ENCODE assay signal across 9 mouse cellular contexts in the genomic region with DNA sequence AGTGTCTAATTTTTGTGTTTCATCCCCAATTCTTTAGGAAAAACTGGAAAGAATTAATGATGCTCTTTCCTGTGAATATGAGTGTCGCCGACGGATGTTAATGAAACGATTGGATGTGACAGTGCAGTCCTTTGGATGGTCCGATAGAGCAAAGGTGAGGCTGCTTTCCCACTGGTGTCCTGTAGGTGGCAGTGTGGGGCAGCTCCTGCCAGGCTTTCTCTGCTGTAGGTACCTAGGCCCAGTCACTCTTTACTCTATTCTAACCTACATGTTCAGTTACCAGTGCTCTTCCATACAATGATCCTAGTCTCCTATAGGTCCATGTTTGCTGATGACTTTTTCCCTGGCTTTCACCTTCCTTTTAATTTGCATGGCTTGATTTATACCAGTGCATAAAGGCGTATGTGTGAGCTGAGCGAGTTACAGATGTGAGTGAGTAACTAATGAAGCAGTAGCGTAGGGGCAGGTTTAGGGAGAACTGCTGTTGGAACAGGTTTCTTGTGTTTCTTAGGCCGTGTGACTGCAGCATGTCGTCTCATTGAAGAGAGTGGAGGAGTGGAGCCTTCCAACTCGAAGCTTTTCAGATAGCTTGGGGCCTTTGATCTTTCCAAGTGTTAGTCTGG. TPM values are rescaled to one million over a fixed set of nuclear protein-coding genes. Genes with fewer than 3 reads are reported as not detected.
DNase-seq lines count a peak whose midpoint lies in the region; ATAC-seq lines count a peak whose summit lies in the region.
"Had no signal": no experiment of that assay in that cellular context is flagged by ENCODE, and none has a peak within 500 bp of the region (broad histone marks: within the 10 kb centered on the region; RNA-seq: fewer than 3 reads in every experiment).

No protein-coding gene starts in this region.

- H3K36me3 ChIP-seq in forebrain, embryonic 16.5 days (ENCODE audit: control insufficient read depth, insufficient read depth) = peaks cover 11% of the 10 kb centered on the region
- H3K36me3 ChIP-seq in hindbrain, embryonic 15.5 days = peaks cover 30% of the 10 kb centered on the region

- peak; percentile 71 for DNase-seq in T-cell, adult 2 months (ENCODE audit: low spot score)
- peak; percentile 67 to 78 for DNase-seq in cerebellum, adult 18-20 months
- DNase-seq in layer of hippocampus, postnatal 36 days = peak; percentile 64 to 72
- DNase-seq in right cerebral cortex, postnatal 25 days = peak; percentile 52
- no peak for DNase-seq in yolk sac, embryonic 10.5 days (ENCODE audit: low spot score)

- no peak overlapping the region for H3K27ac ChIP-seq in forebrain, embryonic 16.5 days (ENCODE audit: low read length)
- H3K27ac ChIP-seq in hindbrain, embryonic 15.5 days (replicated peaks) = no peak overlapping the region

- no peaks in the 10 kb centered on the region for H3K9me3 ChIP-seq in forebrain, embryonic 16.5 days (ENCODE audit: control insufficient read depth, low read length)
- no peaks in the 10 kb centered on the region for H3K9me3 ChIP-seq in hindbrain, embryonic 15.5 days
- H3K9me3 ChIP-seq: megakaryocyte, embryonic 14.5 days had no signal

- H3K9ac ChIP-seq in forebrain, embryonic 16.5 days (replicated peaks; ENCODE audit: low read depth, low read length) = no peak overlapping the region
- H3K9ac ChIP-seq in hindbrain, embryonic 15.5 days = no peak overlapping the region

- H3K4me1 ChIP-seq in forebrain, embryonic 16.5 days (replicated peaks; ENCODE audit: control insufficient read depth, insufficient read depth, low read length) = no peaks in the 10 kb centered on the region
- H3K4me1 ChIP-seq in hindbrain, embryonic 15.5 days (replicated peaks) = no peaks in the 10 kb centered on the region

- ATAC-seq in forebrain, embryonic 16.5 days = peak; percentile 59
- peak; percentile 76 for ATAC-seq in hindbrain, embryonic 15.5 days (ENCODE audit: low FRiP score, low read depth)
- peak; percentile 89 for ATAC-seq in megakaryocyte-erythroid progenitor cell, adult 5-6 weeks (replicated peaks; ENCODE audit: low FRiP score, low TSS enrichment, poor library complexity, severe bottlenecking)

- H3K4me3 ChIP-seq in forebrain, embryonic 16.5 days (replicated peaks; ENCODE audit: low read length) = no peak overlapping the region
- no peak overlapping the region for H3K4me3 ChIP-seq in hindbrain, embryonic 15.5 days
- H3K4me3 ChIP-seq: megakaryocyte, embryonic 14.5 days had no signal

- H3K27me3 ChIP-seq in forebrain, embryonic 16.5 days (replicated peaks; ENCODE audit: control insufficient read depth, insufficient read depth, low read length) = no peaks in the 10 kb centered on the region
- no peaks in the 10 kb centered on the region for H3K27me3 ChIP-seq in hindbrain, embryonic 15.5 days
- H3K27me3 ChIP-seq: megakaryocyte, embryonic 14.5 days had no signal

- WGBS in forebrain, embryonic 16.5 days = 70% methylated on average over 11 of the region's 11 CpGs
- 70% methylated on average over 11 of the region's 11 CpGs for WGBS in hindbrain, embryonic 15.5 days

- no peak overlapping the region for H3K4me2 ChIP-seq in forebrain, embryonic 16.5 days (ENCODE audit: low read length)
- no peak overlapping the region for H3K4me2 ChIP-seq in hindbrain, embryonic 15.5 days

RNA-seq across cellular contexts. Expression of gene Fam98b, which starts 14.4 kb away (rescaled TPM):
- polyA plus RNA-seq in forebrain, embryonic 16.5 days (2015; fragmentation: Nextera tagmentation; extraction: Ambion mirVana) = 11.0 and 14.7 TPM in 2 replicates
- polyA plus RNA-seq in hindbrain, embryonic 15.5 days (2015; fragmentation: Nextera tagmentation; extraction: Ambion mirVana) = 11.1 and 15.2 TPM in 2 replicates
- total RNA-seq in layer of hippocampus, postnatal 36 days (2021) = 10 to 100 TPM; 51.5 to 51.7 TPM
- total RNA-seq in megakaryocyte-erythroid progenitor cell, adult 5-6 weeks (2014; fragmentation: Nextera tagmentation) = 41.9 and 50.4 TPM in 2 replicates
- 20.6 and 24.6 TPM in 2 replicates for total RNA-seq in megakaryocyte-erythroid progenitor cell, adult 5-6 weeks (2017)
